Mouse (Mus musculus) C2C12 (cell line): Measurements from ENCODE around the gene Crabp1. TPM values are rescaled to one million over a fixed set of nuclear protein-coding genes. Genes with fewer than 3 reads are reported as not detected.
A peak's percentile ranks its signal among the peaks of the same experiment; 100 is the strongest.

ENCODE experiments used
- H3K27me3 ChIP-seq: one replicate; pipeline ENCODE4 v1.6.1; 2011; ENCODE audit not compliant: control insufficient read depth, insufficient read depth, insufficient read length
- H3K36me3 ChIP-seq: one replicate; pipeline ENCODE4 v1.6.1; 2011; ENCODE audit not compliant: control insufficient read depth, insufficient read depth
- H3K4me3 ChIP-seq: one replicate; pipeline ENCODE4 v1.5.1; 2011; ENCODE audit warnings: mild to moderate bottlenecking, control low read depth; ENCODE audit not compliant: poor library complexity, insufficient read depth, severe bottlenecking
- H3K79me2 ChIP-seq: one replicate; pipeline ENCODE4 v1.6.1; 2011; ENCODE audit not compliant: control insufficient read depth, insufficient read depth
- H3K79me3 ChIP-seq: one replicate; pipeline ENCODE4 v1.6.1; 2011; ENCODE audit warnings: low read depth, control low read depth
- H3ac ChIP-seq: one replicate; pipeline ENCODE3; 2011; ENCODE audit warnings: low read depth; ENCODE audit not compliant: control insufficient read depth, insufficient read length
- CTCF ChIP-seq: IDR thresholded peaks from one replicate; pipeline ENCODE4 v1.5.1; 2011; ENCODE audit not compliant: control insufficient read depth, insufficient read depth, insufficient read length
- MAX ChIP-seq: IDR thresholded peaks from one replicate; pipeline ENCODE4 v1.6.1; 2011; ENCODE audit warnings: mild to moderate bottlenecking, control low read depth
- polyA plus RNA-seq: library from polyadenylated mRNA; unstranded; fragments of >200 nt; fragmentation: generic; extraction: Trizol; gene quantifications from one replicate; pipeline ENCODE4 v1.2.1, GENCODE M21; 2012; ENCODE audit warnings: missing spikeins

Gene Crabp1
- polyA plus RNA-seq, 1 experiment: not detected

DNA sequence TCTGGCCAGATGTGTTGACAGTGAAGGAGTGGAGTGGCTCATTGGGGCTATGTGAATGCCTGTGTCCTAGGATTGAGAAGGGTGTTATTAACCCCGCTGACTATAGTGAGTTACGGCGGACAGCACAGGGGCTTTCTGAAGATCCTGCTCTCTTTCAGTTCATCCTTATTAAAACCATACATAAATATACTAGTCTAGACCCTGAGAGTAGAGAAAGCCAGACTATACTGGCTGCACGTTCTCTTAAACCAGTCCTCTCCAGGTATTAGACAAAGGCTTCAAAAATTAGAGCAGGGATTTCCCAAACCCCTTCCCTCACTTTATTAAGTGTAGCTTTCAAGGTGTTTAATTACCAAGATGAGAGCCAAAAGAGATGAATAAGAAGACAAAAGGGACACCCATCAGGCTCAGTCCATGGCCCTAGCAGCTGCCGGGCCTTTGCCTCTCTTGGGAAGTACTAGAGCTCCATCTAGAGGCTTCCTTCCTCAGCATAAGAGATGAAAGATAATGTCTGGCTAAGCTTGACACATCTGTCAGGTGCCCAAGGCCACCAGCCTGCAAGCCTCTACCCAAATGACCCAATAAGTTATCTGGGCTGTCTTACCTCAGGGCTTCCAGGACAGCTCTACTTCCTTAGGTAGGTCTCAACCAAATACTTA is 57.0 kb downstream of the Crabp1 start:
- no peaks in the 10 kb centered on the region for H3K36me3 ChIP-seq
- H3ac ChIP-seq: no peak overlapping the region
- peaks cover under 1% of the 10 kb centered on the region for H3K27me3 ChIP-seq
- no peaks in the 10 kb centered on the region for H3K79me3 ChIP-seq
- TF ChIP-seq MAX: no peak
- TF ChIP-seq CTCF: peak; percentile 31
- no peak overlapping the region for H3K4me3 ChIP-seq
- H3K79me2 ChIP-seq: no peaks in the 10 kb centered on the region

Other genes with a start within 250 kb of the Crabp1 start
- 0.01 TPM for gene Sh2d7, start 225.8 kb upstream of the Crabp1 start, polyA plus RNA-seq
- gene Cib2, start 204.5 kb upstream of the Crabp1 start, polyA plus RNA-seq: 1.9 TPM
- 84.4 TPM for gene Idh3a, start 178.4 kb upstream of the Crabp1 start, polyA plus RNA-seq
- 36.6 TPM for gene Acsbg1, start 102.9 kb upstream of the Crabp1 start, polyA plus RNA-seq
- 7.1 TPM for gene Dnaja4, start 65.9 kb upstream of the Crabp1 start, polyA plus RNA-seq
- 55.9 TPM for gene Wdr61, start 30.2 kb upstream of the Crabp1 start, polyA plus RNA-seq
- 7.8 TPM for gene Ireb2, start 99.0 kb downstream of the Crabp1 start, polyA plus RNA-seq
- gene Hykk, start 152.5 kb downstream of the Crabp1 start, polyA plus RNA-seq: 0.08 TPM
- 211 TPM for gene Psma4, start 186.0 kb downstream of the Crabp1 start, polyA plus RNA-seq
- 0.13 TPM for gene AY074887, start 186.2 kb downstream of the Crabp1 start, polyA plus RNA-seq
- not detected for gene Chrna5, start 216.1 kb downstream of the Crabp1 start, polyA plus RNA-seq